Mouse (Mus musculus) ES-E14 (cell line): ENCODE measurements at regions not wholly inside any gene's neighbourhood (a gene's known extent, or its start where the extent isn't known, plus 50 kb on each side); places are given as distances from the start of the nearest gene placed in this dataset.

Source experiments
- DNase-seq: peaks from one replicate; pipeline ENCODE4 v3.0.0-alpha.2; 2013; ENCODE audit warnings: low read depth, low spot score
- H3K27ac ChIP-seq: 2 replicates; pipeline ENCODE4 v1.5.1; 2012; ENCODE audit warnings: low read depth, mild to moderate bottlenecking, low read length, moderate library complexity, mixed read lengths; ENCODE audit not compliant: poor library complexity, insufficient read depth, severe bottlenecking
- H3K36me3 ChIP-seq: 2 replicates; pipeline ENCODE4 v1.6.1; 2012; ENCODE audit warnings: mild to moderate bottlenecking, low read length, moderate library complexity, mixed read lengths; ENCODE audit not compliant: control insufficient read depth, poor library complexity, insufficient read depth, severe bottlenecking
- H3K4me1 ChIP-seq, 2 experiments: fragments of 150-350 bp in 1 of 2; sonication (generic) in 1 of 2; 2 replicates each; pipeline ENCODE4 v1.6.1; 2012; ENCODE audit warnings: low read length in 2 of 2, mild to moderate bottlenecking in 1 of 2, mixed read lengths in 1 of 2; ENCODE audit not compliant: control insufficient read depth in 2 of 2, insufficient read depth in 2 of 2, poor library complexity in 1 of 2
- H3K4me3 ChIP-seq, 2 experiments: fragments of 150-350 bp in 1 of 2; sonication (generic) in 1 of 2; 2 replicates each; pipeline ENCODE4 v1.5.1; 2012; ENCODE audit warnings: low read length in 2 of 2, low read depth in 1 of 2, mild to moderate bottlenecking in 1 of 2, mixed read lengths in 1 of 2; ENCODE audit not compliant: insufficient read depth in 1 of 2, poor library complexity in 1 of 2, severe bottlenecking in 1 of 2
- H3K9ac ChIP-seq: 2 replicates; pipeline ENCODE4 v1.6.1; 2012; ENCODE audit warnings: low read depth, mild to moderate bottlenecking, low read length, mixed read lengths; ENCODE audit not compliant: poor library complexity, insufficient read depth, severe bottlenecking
- H3K9me3 ChIP-seq: fragments of 150-350 bp; sonication (generic); 2 replicates; pipeline ENCODE4 v1.6.1; 2012; ENCODE audit warnings: low read depth, mild to moderate bottlenecking, low read length; ENCODE audit not compliant: control insufficient read depth, insufficient read depth
- CHD2 ChIP-seq: IDR thresholded peaks from 2 replicates; pipeline ENCODE4 v1.6.1; 2014; ENCODE audit warnings: mild to moderate bottlenecking, low read depth, low read length, inconsistent platforms
- HCFC1 ChIP-seq: IDR thresholded peaks from 2 replicates; pipeline ENCODE4 v1.6.1; 2012; ENCODE audit warnings: low read length, inconsistent platforms, borderline replicate concordance; ENCODE audit not compliant: insufficient read depth
- MAFK ChIP-seq: IDR thresholded peaks from 2 replicates; pipeline ENCODE4 v1.6.1; 2014; ENCODE audit warnings: mild to moderate bottlenecking, low read depth, low read length, inconsistent platforms; ENCODE audit not compliant: insufficient read depth
- ZC3H11A ChIP-seq: IDR thresholded peaks from 2 replicates; pipeline ENCODE4 v1.6.1; 2012; ENCODE audit warnings: low read depth, mild to moderate bottlenecking, inconsistent platforms, low read length, borderline replicate concordance
- ZNF384 ChIP-seq: IDR thresholded peaks from 2 replicates; pipeline ENCODE4 v1.6.1; 2012; ENCODE audit warnings: low read depth, low read length, inconsistent platforms
- in situ Hi-C, 2 experiments: fragments of 600-800 bp; cut with MboI; formaldehyde crosslinking; loops; one replicate each; pipeline ENCODE4 v1.15.1; 2025; ENCODE audit warnings: low sequenced_read_pairs in 2 of 2, inconsistent platforms in 1 of 2; ENCODE audit not compliant: unreplicated experiment in 2 of 2

GRCm38 (mm10) chr17:64426536-64426935 is 94.8 kb upstream of the Pja2 start:
- no peak for DNase-seq
- Histone ChIP-seq H3K9me3 (no peaks in the 10 kb centered on the region), H3K4me1 (no peaks in the 10 kb centered on the region), H3K27ac (no peak overlapping the region), H3K4me3 (no peak overlapping the region), H3K36me3 (no peaks in the 10 kb centered on the region), H3K9ac (no peak overlapping the region)
- TF ChIP-seq ZNF384 (no peak), MAFK (no peak), HCFC1 (no peak), ZC3H11A (no peak)
- in situ Hi-C loops, result no loop called here

DNA sequence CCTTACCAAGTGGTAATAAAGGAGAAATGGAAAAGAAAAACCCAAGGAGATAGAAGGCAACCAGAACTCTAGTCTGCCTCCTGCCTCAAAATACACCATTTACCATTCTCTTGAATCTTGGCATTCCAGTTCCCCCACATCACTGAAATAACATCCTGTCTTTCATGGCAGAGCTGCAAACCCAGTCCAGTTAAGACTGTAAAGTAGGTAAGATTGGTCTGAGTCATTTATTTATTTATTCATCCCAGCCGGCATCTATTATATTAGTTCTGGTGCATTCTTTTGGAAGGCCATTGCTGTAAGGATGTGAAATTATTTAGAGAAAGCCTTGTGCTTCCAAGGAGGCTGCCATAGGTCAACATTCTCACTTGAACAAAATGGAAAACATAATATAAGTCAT is 107.9 kb upstream of the Pja2 start:
- Histone ChIP-seq H3K4me1 (no peaks in the 10 kb centered on the region), H3K9me3 (no peaks in the 10 kb centered on the region), H3K4me3 (no peak overlapping the region), H3K9ac (no peak overlapping the region), H3K36me3 (no peaks in the 10 kb centered on the region), H3K27ac (no peak overlapping the region)
- TF ChIP-seq MAFK, result no peak
- TF ChIP-seq ZNF384, result no peak
- TF ChIP-seq CHD2, result no peak
- TF ChIP-seq ZC3H11A, result no peak
- no peak for TF ChIP-seq HCFC1
- no peak for DNase-seq
- in situ Hi-C loops, result no loop called here

- TF ChIP-seq CHD2 (no peak), ZC3H11A (no peak), MAFK (no peak), HCFC1 (no peak), ZNF384 (no peak)
- no peaks in the 10 kb centered on the region for H3K4me1 ChIP-seq
- H3K9ac ChIP-seq, result no peak overlapping the region
- in situ Hi-C loops, result no loop called here
- H3K36me3 ChIP-seq, result no peaks in the 10 kb centered on the region
- no peaks in the 10 kb centered on the region for H3K9me3 ChIP-seq
- no peak for DNase-seq
- H3K4me3 ChIP-seq, result no peak overlapping the region
- no peak overlapping the region for H3K27ac ChIP-seq
These were observed 123.0 kb upstream of the Pja2 start for GRCm38 (mm10) chr17:64454736-64455135.

DNA sequence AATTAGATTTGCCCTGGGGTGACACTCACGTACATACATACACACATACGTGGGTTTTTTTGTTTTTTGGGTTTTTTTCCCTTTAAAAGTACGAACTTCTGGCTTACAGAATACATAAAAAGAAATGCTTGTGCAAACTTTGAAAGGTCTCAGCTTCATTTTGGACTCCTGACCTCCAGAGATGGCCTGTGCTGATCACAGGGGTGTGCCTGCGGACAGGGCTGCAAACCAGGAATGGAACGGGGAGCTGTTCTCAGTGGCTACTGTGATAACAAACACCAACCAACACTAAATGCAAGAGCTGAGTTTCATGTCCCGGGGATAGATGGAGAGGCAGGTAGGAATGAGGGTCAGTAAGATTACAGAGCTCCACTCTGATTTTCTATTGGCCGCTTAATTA is 134.3 kb upstream of the Man2a1 start:
- Histone ChIP-seq H3K4me1 (no peaks in the 10 kb centered on the region; a peak in 1 of 4 replicates), H3K4me3 (no peak overlapping the region), H3K27ac (no peak overlapping the region), H3K9ac (no peak overlapping the region), H3K36me3 (no peaks in the 10 kb centered on the region), H3K9me3 (no peaks in the 10 kb centered on the region)
- DNase-seq, result no peak
- in situ Hi-C loops, result no loop called here
- no peak for TF ChIP-seq MAFK
- no peak for TF ChIP-seq ZC3H11A
- no peak for TF ChIP-seq CHD2
- TF ChIP-seq ZNF384, result no peak
- no peak for TF ChIP-seq HCFC1

DNA sequence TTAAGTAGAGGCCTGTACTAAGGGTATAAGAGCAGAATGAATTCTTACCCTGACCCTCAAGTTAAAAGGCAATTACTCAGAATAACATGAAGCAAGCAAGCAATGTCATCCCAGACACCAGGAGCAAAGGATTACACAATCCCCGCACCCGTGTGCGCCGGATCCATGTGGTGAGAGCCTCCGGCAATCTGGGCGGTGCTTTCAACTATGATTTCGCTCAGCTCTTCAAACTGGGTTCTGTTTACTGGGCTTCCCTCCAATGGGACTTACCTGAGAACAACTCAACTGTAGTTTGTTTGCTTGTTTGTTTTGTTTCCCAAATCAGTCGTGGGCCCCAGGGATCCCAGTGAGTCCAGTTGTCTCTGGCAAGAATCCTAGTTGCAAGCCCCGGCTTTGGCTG is 133.8 kb upstream of the Man2a1 start:
- Histone ChIP-seq H3K4me1 (no peaks in the 10 kb centered on the region; a peak in 1 of 4 replicates), H3K9ac (no peak overlapping the region; the same call in 1 of the 2 replicates), H3K36me3 (no peaks in the 10 kb centered on the region), H3K4me3 (peak overlapping the region; percentile 10 to 48; a peak in 1 of 4 replicates), H3K9me3 (no peaks in the 10 kb centered on the region), H3K27ac (no peak overlapping the region)
- in situ Hi-C loops, result no loop called here
- peak; percentile 31 for DNase-seq
- TF ChIP-seq CHD2 (no peak), ZNF384 (no peak), MAFK (no peak), ZC3H11A (no peak), HCFC1 (no peak)
